Comparison of ENCODE assay signal across 9 mouse cellular contexts in genomic region chr1:163311006-163311836, GRCm38 (mm10). TPM values are rescaled to one million over a fixed set of nuclear protein-coding genes. Genes with fewer than 3 reads are reported as not detected.
DNase-seq lines count a peak whose midpoint lies in the region; ATAC-seq lines count a peak whose summit lies in the region.
"Had no signal": no experiment of that assay in that cellular context is flagged by ENCODE, and none has a peak within 500 bp of the region (broad histone marks: within the 10 kb centered on the region; RNA-seq: fewer than 3 reads in every experiment).

No protein-coding gene starts in this region.

- no peak overlapping the region for H3K27ac ChIP-seq in forebrain, embryonic 15.5 days (replicated peaks)
- peak overlapping the region; percentile 99 for H3K27ac ChIP-seq in limb, embryonic 15.5 days
- no peak overlapping the region for H3K27ac ChIP-seq in stomach, embryonic 16.5 days (ENCODE audit: low read length)

- no peak for DNase-seq in gastrocnemius, postnatal 14 days
- DNase-seq in urinary bladder, postnatal 10 days (ENCODE audit: low spot score): no peak
- no peak for DNase-seq in B cell, adult 2 months

- peak overlapping the region; percentile 90 for H3K4me3 ChIP-seq in megakaryocyte, embryonic 14.5 days (replicated peaks)
- peak overlapping the region; percentile 50 for H3K4me3 ChIP-seq in forebrain, embryonic 15.5 days
- H3K4me3 ChIP-seq in limb, embryonic 15.5 days: peak overlapping the region; percentile 68
- H3K4me3 ChIP-seq in stomach, embryonic 16.5 days (replicated peaks; ENCODE audit: low read length): peak overlapping the region; percentile 57

- H3K4me1 ChIP-seq in megakaryocyte, embryonic 14.5 days: peaks cover 44% of the 10 kb centered on the region
- peaks cover 47% of the 10 kb centered on the region for H3K4me1 ChIP-seq in forebrain, embryonic 15.5 days
- peaks cover 31% of the 10 kb centered on the region for H3K4me1 ChIP-seq in limb, embryonic 15.5 days
- H3K4me1 ChIP-seq in stomach, embryonic 16.5 days (ENCODE audit: control insufficient read depth, insufficient read depth, low read length): peaks cover 18% of the 10 kb centered on the region

- no peaks in the 10 kb centered on the region for H3K9me3 ChIP-seq in megakaryocyte, embryonic 14.5 days
- no peaks in the 10 kb centered on the region for H3K9me3 ChIP-seq in forebrain, embryonic 15.5 days
- H3K9me3 ChIP-seq in limb, embryonic 15.5 days: no peaks in the 10 kb centered on the region
- no peaks in the 10 kb centered on the region for H3K9me3 ChIP-seq in stomach, embryonic 16.5 days (replicated peaks; ENCODE audit: control insufficient read depth, low read length)

- peak overlapping the region; percentile 46 for H3K9ac ChIP-seq in forebrain, embryonic 15.5 days (replicated peaks)
- peak overlapping the region; percentile 96 for H3K9ac ChIP-seq in limb, embryonic 15.5 days
- peak overlapping the region; percentile 72 for H3K9ac ChIP-seq in stomach, embryonic 16.5 days (ENCODE audit: low read length)

- H3K36me3 ChIP-seq in megakaryocyte, embryonic 14.5 days (replicated peaks; ENCODE audit: low read length): no peaks in the 10 kb centered on the region
- no peaks in the 10 kb centered on the region for H3K36me3 ChIP-seq in forebrain, embryonic 15.5 days
- H3K36me3 ChIP-seq in limb, embryonic 15.5 days: no peaks in the 10 kb centered on the region
- H3K36me3 ChIP-seq in stomach, embryonic 16.5 days (ENCODE audit: control insufficient read depth, insufficient read depth, low read length): no peaks in the 10 kb centered on the region

- peaks cover 90% of the 10 kb centered on the region for H3K27me3 ChIP-seq in megakaryocyte, embryonic 14.5 days (replicated peaks)
- peaks cover 32% of the 10 kb centered on the region; the same call in 1 of the 2 replicates for H3K27me3 ChIP-seq in forebrain, embryonic 15.5 days
- H3K27me3 ChIP-seq in limb, embryonic 15.5 days: peaks cover 12% of the 10 kb centered on the region; the same call in 1 of the 2 replicates
- H3K27me3 ChIP-seq in stomach, embryonic 16.5 days (ENCODE audit: control insufficient read depth, insufficient read depth, low read length): peaks cover 49% of the 10 kb centered on the region

- ATAC-seq in megakaryocyte, adult 5-6 weeks (ENCODE audit: poor library complexity, severe bottlenecking): no peak
- ATAC-seq in forebrain, embryonic 15.5 days (replicated peaks): no peak
- no peak for ATAC-seq in limb, embryonic 15.5 days (ENCODE audit: insufficient number of reproducible peaks, low FRiP score, low TSS enrichment, low read depth)
- ATAC-seq in stomach, embryonic 16.5 days (ENCODE audit: insufficient read depth, low FRiP score): no peak
- ATAC-seq: activated CD4-positive, CD25-positive, alpha-beta regulatory T cell, adult 4 months had no signal

- intact Hi-C loops in gastrocnemius, postnatal 14 days (cut with DNase I; ENCODE audit: low total_unique reads): no loop called here

- H3K4me2 ChIP-seq in forebrain, embryonic 15.5 days (replicated peaks): peak overlapping the region; percentile 95
- H3K4me2 ChIP-seq in limb, embryonic 15.5 days: peak overlapping the region; percentile 58
- H3K4me2 ChIP-seq in stomach, embryonic 16.5 days (ENCODE audit: low read depth, low read length): peak overlapping the region; percentile 83

- WGBS in forebrain, embryonic 15.5 days: 15% methylated on average over 13 of the region's 13 CpGs
- WGBS in limb, embryonic 15.5 days: 10% methylated on average over 13 of the region's 13 CpGs
- 25% methylated on average over 13 of the region's 13 CpGs for WGBS in stomach, embryonic 16.5 days

RNA-seq across cellular contexts. Expression of gene Prrx1, which starts 2.3 kb away (rescaled TPM):
- polyA plus RNA-seq in megakaryocyte, embryonic 14.5 days (2012; ENCODE audit: insufficient read depth, low replicate concordance): not detected in 2 replicates
- 0.09 and 0.16 TPM in 2 replicates for total RNA-seq in megakaryocyte, adult 5-6 weeks (2015)
- 0.04 and 0.11 TPM in 2 replicates for total RNA-seq in megakaryocyte, adult 5-6 weeks (2017)
- polyA plus RNA-seq in forebrain, embryonic 15.5 days (2015; fragmentation: Nextera tagmentation; extraction: Ambion mirVana): 3.7 and 4.0 TPM in 2 replicates
- 102 and 115 TPM in 2 replicates for polyA plus RNA-seq in limb, embryonic 15.5 days (2015; fragmentation: Nextera tagmentation; extraction: Ambion mirVana)
- polyA plus RNA-seq in stomach, embryonic 16.5 days (2015; fragmentation: Nextera tagmentation; extraction: Ambion mirVana): 6.7 and 9.6 TPM in 2 replicates
- 10 to 100 TPM; 39.2 to 49.9 TPM for total RNA-seq in gastrocnemius, postnatal 14 days (2021)

Comparison
In these comparisons a context has a peak if more than half of its experiments do, and no peak if none do; other contexts are left out.
1. H3K9ac ChIP-seq: peak in every context shown above with its lines; median percentile 96 in limb, embryonic 15.5 days; 72 in stomach, embryonic 16.5 days; 46 in forebrain, embryonic 15.5 days.